Mouse (Mus musculus) T-helper 2 cell (primary cell): ENCODE measurements around the gene Gpr12.
"Not testable (repeated sequence)": the region's sequence is repeated elsewhere in the genome, so short reads cannot be mapped to it uniquely, and the experiment has no call there.

Experiments
- in situ Hi-C: fragments of 300-600 bp; cut with MboI, MseI; formaldehyde crosslinking; loops from one replicate; pipeline ENCODE4 v1.15.1; 2025; ENCODE audit warnings: high pct_unique_total_duplicates

Gpr12 gene

GRCm38 (mm10) chr5:146586357-146587070 lies 1.5 kb upstream of the Gpr12 start:
- in situ Hi-C loops: no loop called here

GRCm38 (mm10) chr5:146585307-146585651 lies 240 bp upstream of the Gpr12 start:
- in situ Hi-C loops: no loop called here

GRCm38 (mm10) chr5:146584156-146584477 lies 922 bp downstream of the Gpr12 start:
- in situ Hi-C loops: no loop called here

DNA sequence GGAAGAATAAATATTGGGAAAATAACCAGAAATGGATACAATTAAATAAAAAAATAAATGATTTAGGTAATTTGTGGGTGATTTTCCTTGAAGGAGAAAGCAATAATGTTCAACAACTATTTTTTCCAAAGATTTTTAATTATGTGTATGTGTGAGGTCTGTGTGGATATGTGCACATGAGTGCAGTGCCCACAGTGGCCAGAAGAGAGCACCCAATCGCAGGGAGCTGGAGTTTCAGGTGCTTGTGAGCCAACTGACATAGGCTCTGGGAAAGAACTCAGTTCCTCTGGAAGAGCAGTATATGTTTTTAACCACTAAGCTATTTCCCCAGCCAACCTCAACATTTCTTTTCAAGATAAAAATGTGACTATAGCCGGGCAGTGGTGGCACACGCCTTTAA lies 8.4 kb downstream of the Gpr12 start:
- in situ Hi-C loops: no loop called here

- in situ Hi-C loops: not testable (repeated sequence)
Measured at GRCm38 (mm10) chr5:146572735-146573042, 12.3 kb downstream of the Gpr12 start.

GRCm38 (mm10) chr5:146571830-146572734 lies 13.0 kb downstream of the Gpr12 start:
- in situ Hi-C loops: not testable (repeated sequence)

DNA sequence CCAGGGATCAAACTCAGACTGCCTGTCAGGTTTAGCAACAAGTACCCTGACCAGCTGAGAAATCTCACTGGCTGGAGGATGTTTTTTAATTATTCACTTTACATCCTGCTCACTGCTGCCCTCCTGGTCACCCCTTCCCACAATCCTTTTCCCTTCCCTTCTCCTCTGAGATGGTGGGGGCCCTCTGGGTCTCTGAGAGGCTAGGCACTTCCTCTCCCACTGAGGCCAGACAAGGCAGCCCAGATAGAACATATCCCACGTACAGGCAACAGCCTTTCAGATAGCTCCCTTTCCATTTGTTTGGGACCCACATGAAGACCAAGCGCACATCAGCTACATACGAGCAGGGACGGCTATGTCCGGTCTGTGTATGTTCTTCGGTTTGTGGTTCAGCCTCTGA lies 14.9 kb downstream of the Gpr12 start:
- in situ Hi-C loops: not testable (repeated sequence)

DNA sequence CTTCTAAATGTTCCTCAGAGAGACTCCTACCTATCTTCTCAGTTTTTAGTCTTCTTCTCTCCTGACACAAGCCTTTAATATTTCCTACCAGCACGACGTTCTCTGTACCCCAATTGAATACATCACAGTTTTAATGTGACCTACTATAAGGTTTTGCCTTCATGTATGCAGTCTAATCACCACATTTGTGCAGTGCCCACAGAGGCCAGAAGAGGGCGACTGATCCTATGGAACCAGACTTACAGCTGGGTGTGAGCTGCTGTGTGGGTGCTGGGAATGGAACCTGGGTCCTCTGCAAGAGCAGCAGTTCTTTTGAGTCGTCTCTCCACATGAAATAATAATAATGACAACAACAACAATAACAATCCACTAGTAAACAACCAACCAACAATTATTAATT lies 18.0 kb downstream of the Gpr12 start:
- in situ Hi-C loops: no loop called here

- in situ Hi-C loops: no loop called here
Measured at GRCm38 (mm10) chr5:146564259-146564658, 20.8 kb downstream of the Gpr12 start.

DNA sequence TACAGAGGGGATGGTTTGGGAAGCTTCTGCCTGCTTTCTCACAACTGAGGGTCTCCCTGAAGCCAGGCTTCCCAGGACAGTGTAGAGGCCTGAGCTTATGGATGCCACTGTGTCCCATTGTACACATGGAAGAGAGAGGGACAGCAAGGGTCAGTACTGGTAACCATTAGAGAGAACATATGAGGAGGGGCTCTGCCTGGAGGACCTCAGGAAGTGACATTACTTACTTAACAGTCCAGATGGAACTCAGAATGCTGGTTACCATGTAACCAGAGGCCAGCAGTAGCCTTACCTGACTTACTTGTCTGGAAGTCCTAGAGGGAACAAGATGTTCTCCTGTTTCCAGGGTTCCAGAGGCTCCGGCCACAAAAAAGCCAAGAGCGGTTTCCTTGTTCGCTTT lies 29.2 kb downstream of the Gpr12 start, which contains the start of gene Gm3415:
TSS of gene Gm3415 (plus strand) at position 301 of the 400 bp plus-strand sequence.
- in situ Hi-C loops: not testable (repeated sequence)

GRCm38 (mm10) chr5:146537347-146537746 lies 47.7 kb downstream of the Gpr12 start, which contains the start of gene Gm3409:
Gene Gm3409 (plus strand): TSS chr5:146537647.
- in situ Hi-C loops: not testable (repeated sequence)
